Mouse (Mus musculus) gastrocnemius, postnatal 25 days (tissue): Measurements from ENCODE around the gene Ptpn11. TPM values are rescaled to one million over a fixed set of nuclear protein-coding genes. Genes with fewer than 3 reads are reported as not detected.
A peak's percentile ranks its signal among the peaks of the same experiment; 100 is the strongest.
"Not testable (repeated sequence)": the region's sequence is repeated elsewhere in the genome, so short reads cannot be mapped to it uniquely, and the experiment has no call there.

Experiments
- DNase-seq: peaks from one replicate; pipeline ENCODE4 v3.0.0; 2022
- long read RNA-seq, 2 experiments: library from polyadenylated mRNA; stranded (forward); transcript quantifications; one replicate each; pipeline ENCODE4 v2.0.0; 2021
- total RNA-seq, 2 experiments: library from RNA; stranded (reverse); gene quantifications; 1 replicate in 1 of 2; 2 replicates in 1 of 2; pipeline ENCODE4 v1.2.3; 2021

Ptpn11 gene
- total RNA-seq = 10 to 100 TPM; 65.5 to 75.5 TPM
- long read RNA-seq, experiment 1, full-length matches to known transcripts = 4 of 13 reads
- long read RNA-seq, experiment 1, partial matches to known transcripts = 0 of 13 reads
- long read RNA-seq, experiment 1, other reads (novel, unspliced or antisense) = 9 of 13 reads
- long read RNA-seq, experiment 2, full-length matches to known transcripts = 1 of 14 reads
- long read RNA-seq, experiment 2, partial matches to known transcripts = 0 of 14 reads
- long read RNA-seq, experiment 2, other reads (novel, unspliced or antisense) = 13 of 14 reads

- DNase-seq = peak; percentile 87
Observed at GRCm38 (mm10) chr5:121190836-121191583, at the start of gene Ptpn11. TSS of gene Ptpn11 (minus strand) at chr5:121191397.

GRCm38 (mm10) chr5:121239846-121240245 lies 48.6 kb upstream of the Ptpn11 start:
- DNase-seq = no peak

GRCm38 (mm10) chr5:121238208-121238607 lies 47.0 kb upstream of the Ptpn11 start:
- DNase-seq = no peak

GRCm38 (mm10) chr5:121236171-121236570 lies 45.0 kb upstream of the Ptpn11 start:
- no peak for DNase-seq

- no peak for DNase-seq
Observed at GRCm38 (mm10) chr5:121233726-121234125, 42.5 kb upstream of the Ptpn11 start.

- DNase-seq = no peak
Observed at GRCm38 (mm10) chr5:121232789-121233188, 41.6 kb upstream of the Ptpn11 start.

GRCm38 (mm10) chr5:121230811-121231210 lies 39.6 kb upstream of the Ptpn11 start:
- DNase-seq = no peak

- DNase-seq = no peak
Observed at GRCm38 (mm10) chr5:121229182-121229581, 38.0 kb upstream of the Ptpn11 start.

GRCm38 (mm10) chr5:121227330-121227729 lies 36.1 kb upstream of the Ptpn11 start:
- DNase-seq = not testable (repeated sequence)

- DNase-seq = no peak
Observed at GRCm38 (mm10) chr5:121226845-121227244, 35.6 kb upstream of the Ptpn11 start.

- no peak for DNase-seq
Observed at GRCm38 (mm10) chr5:121226406-121226805, 35.2 kb upstream of the Ptpn11 start.

- no peak for DNase-seq
Observed at GRCm38 (mm10) chr5:121225854-121226253, 34.7 kb upstream of the Ptpn11 start.

GRCm38 (mm10) chr5:121224856-121225255 lies 33.7 kb upstream of the Ptpn11 start:
- DNase-seq = no peak

- DNase-seq = not testable (repeated sequence)
Observed at GRCm38 (mm10) chr5:121224020-121224419, 32.8 kb upstream of the Ptpn11 start.

- no peak for DNase-seq
Observed at GRCm38 (mm10) chr5:121221328-121221850, 30.2 kb upstream of the Ptpn11 start.

GRCm38 (mm10) chr5:121220732-121221301 lies 29.6 kb upstream of the Ptpn11 start:
- DNase-seq = peak; percentile 14

GRCm38 (mm10) chr5:121219980-121220731 lies 29.0 kb upstream of the Ptpn11 start, which contains the start of gene Hectd4:
TSS of gene Hectd4 (plus strand) at chr5:121220219.
- DNase-seq = peak; percentile 93

GRCm38 (mm10) chr5:121219190-121219589 lies 28.0 kb upstream of the Ptpn11 start:
- no peak for DNase-seq

GRCm38 (mm10) chr5:121217313-121217634 lies 26.1 kb upstream of the Ptpn11 start:
- no peak for DNase-seq

GRCm38 (mm10) chr5:121216584-121217312 lies 25.6 kb upstream of the Ptpn11 start:
- not testable (repeated sequence) for DNase-seq

- DNase-seq = no peak
Observed at GRCm38 (mm10) chr5:121216126-121216446, 24.9 kb upstream of the Ptpn11 start.
